Mouse (Mus musculus): ENCODE measurements at regions not wholly inside any gene's neighbourhood (a gene's known extent, or its start where the extent isn't known, plus 50 kb on each side); places are given as distances from the start of the nearest gene placed in this dataset.

- TF ChIP-seq CTCF (IDR thresholded peaks at IDR 0.05), result no peak
- TF ChIP-seq POLR2A (IDR thresholded peaks at IDR 0.05; ENCODE audit: insufficient read depth, low read depth, low read length), result no peak
These were observed 62.1 kb upstream of the Pfn2 start for GRCm38 (mm10) chr3:57910020-57910419.
